Mouse (Mus musculus) liver, postnatal 0 days (tissue): Measurements from ENCODE around the gene Utp11. TPM values are rescaled to one million over a fixed set of nuclear protein-coding genes. Genes with fewer than 3 reads are reported as not detected.

ENCODE experiments used
- ATAC-seq: fragments of 200-750 bp; cut with Nextera tagmentation; 2 replicates; pipeline ENCODE4 v1.8.0; 2017; ENCODE audit warnings: mild to moderate bottlenecking, moderate library complexity
- DNase-seq: peaks from one replicate; pipeline ENCODE4 v3.0.0-alpha.2; 2016
- H3K27ac ChIP-seq: fragments of 300-500 bp; sonication (generic); 2 replicates; pipeline ENCODE4 v1.5.1; 2014; ENCODE audit warnings: antibody characterized with exemption, moderate library complexity, mild to moderate bottlenecking, low read depth
- H3K27me3 ChIP-seq: fragments of 300-500 bp; sonication (generic); 2 replicates; pipeline ENCODE4 v1.6.1; 2014; ENCODE audit warnings: low read length, control low read depth, mixed read lengths; ENCODE audit not compliant: insufficient read depth
- H3K36me3 ChIP-seq: fragments of 300-500 bp; sonication (generic); replicated peaks from 2 replicates; pipeline ENCODE4 v1.6.1; 2014; ENCODE audit warnings: mild to moderate bottlenecking, control low read depth, low read length, moderate library complexity, mixed read lengths; ENCODE audit not compliant: insufficient read depth
- H3K4me1 ChIP-seq: fragments of 300-500 bp; sonication (generic); 2 replicates; pipeline ENCODE4 v1.6.1; 2014; ENCODE audit warnings: antibody characterized with exemption, mild to moderate bottlenecking, control low read depth; ENCODE audit not compliant: insufficient read depth
- H3K4me2 ChIP-seq: fragments of 300-500 bp; sonication (generic); 2 replicates; pipeline ENCODE4 v1.6.1; 2014; ENCODE audit warnings: low read depth, mild to moderate bottlenecking, low read length, moderate library complexity, mixed read lengths
- H3K4me3 ChIP-seq: fragments of 300-500 bp; sonication (generic); 2 replicates; pipeline ENCODE4 v1.5.1; 2014; ENCODE audit warnings: low read depth, low read length
- H3K9ac ChIP-seq: fragments of 300-500 bp; sonication (generic); replicated peaks from 2 replicates; pipeline ENCODE4 v1.6.1; 2014; ENCODE audit warnings: mild to moderate bottlenecking, moderate library complexity
- H3K9me3 ChIP-seq: fragments of 300-500 bp; sonication (generic); 2 replicates; pipeline ENCODE4 v1.6.1; 2016; ENCODE audit warnings: mild to moderate bottlenecking, control low read depth, low read length, mixed read lengths
- CTCF ChIP-seq: sonication (generic); IDR thresholded peaks from 2 replicates; pipeline ENCODE4 v1.5.1; 2016; ENCODE audit warnings: antibody characterized with exemption, low read depth
- EP300 ChIP-seq: IDR thresholded peaks from 2 replicates; pipeline ENCODE4 v1.6.1; 2016; ENCODE audit warnings: antibody characterized with exemption, low read depth, mild to moderate bottlenecking
- WGBS: fragments of 180-500 bp; shearing (Covaris S2); extraction: QIAGEN DNeasy Blood & Tissue Kit; methylation state at CpG from one replicate; pipeline ENCODE4 v1.1.7; 2014; ENCODE audit not compliant: insufficient replicate concordance; 5-methylcytosine and 5-hydroxymethylcytosine counted together
- polyA plus RNA-seq: library from polyadenylated mRNA; unstranded; fragments of >200 nt; fragmentation: Nextera tagmentation; extraction: Ambion mirVana; gene quantifications from 2 replicates; pipeline ENCODE4 v1.2.1, GENCODE M21; 2015

Utp11 gene
- polyA plus RNA-seq, 1 experiment from 2014 or later, result 21.6 TPM

GRCm38 (mm10) chr4:124670232-124670631 lies 23.2 kb downstream of the Utp11 start:
- WGBS, result 49% methylated on average over 8 of the region's 8 CpGs
- ATAC-seq (no peak), DNase-seq (no peak)
- no peak overlapping the region for H3K9ac ChIP-seq
- H3K4me1 ChIP-seq, result no peaks in the 10 kb centered on the region
- no peak overlapping the region for H3K4me3 ChIP-seq
- peaks cover 31% of the 10 kb centered on the region for H3K27me3 ChIP-seq
- no peaks in the 10 kb centered on the region for H3K36me3 ChIP-seq
- no peak overlapping the region for H3K27ac ChIP-seq
- TF ChIP-seq EP300 (no peak), CTCF (no peak)
- no peaks in the 10 kb centered on the region for H3K9me3 ChIP-seq
- H3K4me2 ChIP-seq, result no peak overlapping the region

- TF ChIP-seq CTCF (no peak), EP300 (no peak)
- Histone ChIP-seq H3K4me1 (no peaks in the 10 kb centered on the region), H3K9ac (no peak overlapping the region), H3K27ac (no peak overlapping the region), H3K36me3 (no peaks in the 10 kb centered on the region), H3K27me3 (peaks cover 38% of the 10 kb centered on the region), H3K9me3 (no peaks in the 10 kb centered on the region), H3K4me3 (no peak overlapping the region), H3K4me2 (no peak overlapping the region)
- WGBS, result 26% methylated on average over 8 of the region's 8 CpGs
- DNase-seq, result no peak
- no peak for ATAC-seq
These were observed 25.3 kb downstream of the Utp11 start for GRCm38 (mm10) chr4:124668078-124668477.

DNA sequence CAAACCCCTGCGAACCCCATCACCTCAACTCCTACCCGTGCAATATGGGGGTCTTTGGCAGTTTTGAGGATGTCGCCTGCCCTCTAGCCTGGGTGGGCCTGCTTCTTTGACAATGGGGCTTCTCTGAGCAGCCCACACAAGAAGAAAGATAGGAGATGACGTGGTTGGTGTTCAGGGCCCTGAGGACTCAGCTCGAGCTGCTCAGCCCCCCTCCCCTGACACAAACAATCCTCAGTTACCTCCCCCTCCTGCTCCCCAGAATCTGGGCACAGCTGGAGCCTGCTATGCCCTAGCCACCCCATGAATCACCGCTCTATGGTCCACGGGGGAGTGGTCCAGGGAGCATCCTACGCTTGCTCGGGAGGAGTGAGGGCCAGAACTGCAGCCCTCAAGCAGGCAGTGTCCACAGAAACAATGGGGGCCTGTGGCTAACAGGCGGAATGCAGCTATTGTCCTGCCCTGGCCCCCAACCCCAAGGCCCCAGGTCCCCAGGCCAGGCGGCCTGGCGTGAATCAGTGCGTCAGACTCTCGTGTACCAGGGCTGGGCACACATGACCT lies 25.8 kb downstream of the Utp11 start:
- H3K4me2 ChIP-seq, result no peak overlapping the region
- TF ChIP-seq CTCF, result no peak
- no peak for TF ChIP-seq EP300
- H3K27me3 ChIP-seq, result peaks cover 38% of the 10 kb centered on the region
- WGBS, result 36% methylated on average over 14 of the region's 14 CpGs
- no peaks in the 10 kb centered on the region for H3K9me3 ChIP-seq
- no peak overlapping the region for H3K9ac ChIP-seq
- no peaks in the 10 kb centered on the region for H3K4me1 ChIP-seq
- H3K36me3 ChIP-seq, result no peaks in the 10 kb centered on the region
- H3K4me3 ChIP-seq, result no peak overlapping the region
- DNase-seq, result no peak
- ATAC-seq, result no peak
- H3K27ac ChIP-seq, result no peak overlapping the region

DNA sequence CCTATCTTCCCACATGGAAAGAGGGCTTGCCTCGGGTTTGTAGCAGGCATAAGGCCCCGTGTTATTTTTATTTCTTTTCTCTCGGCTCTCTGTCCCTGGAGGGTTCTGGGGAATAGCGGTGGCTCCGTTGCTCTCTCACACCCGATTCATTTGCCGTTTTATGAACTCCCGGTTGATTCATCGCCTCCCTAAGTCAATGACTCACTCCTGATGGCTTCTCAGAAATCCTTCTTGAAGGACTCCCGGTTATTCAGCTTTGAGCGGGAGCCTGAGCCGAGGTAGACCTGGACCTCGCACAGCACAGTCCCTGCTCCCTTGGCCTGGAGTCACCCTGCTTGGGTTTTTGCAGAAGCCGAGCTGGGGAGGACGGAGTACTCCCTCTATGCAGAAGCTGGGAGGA lies 28.8 kb downstream of the Utp11 start:
- TF ChIP-seq EP300 (no peak), CTCF (no peak)
- 69% methylated on average over 15 of the region's 15 CpGs for WGBS
- Histone ChIP-seq H3K36me3 (no peaks in the 10 kb centered on the region), H3K27me3 (peaks cover 54% of the 10 kb centered on the region), H3K9ac (no peak overlapping the region), H3K9me3 (no peaks in the 10 kb centered on the region), H3K4me3 (no peak overlapping the region), H3K27ac (no peak overlapping the region), H3K4me2 (no peak overlapping the region), H3K4me1 (no peaks in the 10 kb centered on the region)
- ATAC-seq (no peak), DNase-seq (no peak)

GRCm38 (mm10) chr4:124664185-124664584 lies 29.2 kb downstream of the Utp11 start:
- no peaks in the 10 kb centered on the region for H3K9me3 ChIP-seq
- 74% methylated on average over 9 of the region's 9 CpGs for WGBS
- H3K4me3 ChIP-seq, result no peak overlapping the region
- H3K27me3 ChIP-seq, result peaks cover 58% of the 10 kb centered on the region
- H3K36me3 ChIP-seq, result no peaks in the 10 kb centered on the region
- no peak overlapping the region for H3K9ac ChIP-seq
- H3K27ac ChIP-seq, result no peak overlapping the region
- no peak overlapping the region for H3K4me2 ChIP-seq
- DNase-seq (no peak), ATAC-seq (no peak)
- peaks cover 2% of the 10 kb centered on the region; the same call in 1 of the 2 replicates for H3K4me1 ChIP-seq
- TF ChIP-seq EP300, result no peak
- TF ChIP-seq CTCF, result no peak

- Histone ChIP-seq H3K4me1 (peaks cover 4% of the 10 kb centered on the region), H3K9me3 (no peaks in the 10 kb centered on the region), H3K4me2 (no peak overlapping the region), H3K27me3 (peaks cover 67% of the 10 kb centered on the region), H3K36me3 (no peaks in the 10 kb centered on the region), H3K9ac (no peak overlapping the region), H3K4me3 (no peak overlapping the region), H3K27ac (no peak overlapping the region)
- TF ChIP-seq CTCF, result peak; percentile 55
- no peak for TF ChIP-seq EP300
- ATAC-seq, result no peak
- WGBS, result 45% methylated on average over 3 of the region's 3 CpGs
- no peak for DNase-seq
These were observed 30.4 kb downstream of the Utp11 start for GRCm38 (mm10) chr4:124663034-124663433.

GRCm38 (mm10) chr4:124660603-124661002 lies 32.8 kb downstream of the Utp11 start:
- Histone ChIP-seq H3K27me3 (peaks cover 83% of the 10 kb centered on the region), H3K4me2 (no peak overlapping the region), H3K27ac (no peak overlapping the region), H3K9me3 (no peaks in the 10 kb centered on the region), H3K4me3 (no peak overlapping the region), H3K36me3 (no peaks in the 10 kb centered on the region), H3K9ac (no peak overlapping the region), H3K4me1 (peaks cover 13% of the 10 kb centered on the region)
- WGBS, result 41% methylated on average over 3 of the region's 3 CpGs
- DNase-seq, result no peak
- TF ChIP-seq CTCF (no peak), EP300 (no peak)
- no peak for ATAC-seq
